Mouse (Mus musculus) left cerebral cortex, adult 18-20 months (tissue): ENCODE measurements around the gene Minpp1. TPM values are rescaled to one million over a fixed set of nuclear protein-coding genes. Genes with fewer than 3 reads are reported as not detected.

Source experiments
- total RNA-seq, 2 experiments: library from RNA; stranded (reverse); gene quantifications; 2 replicates each; pipeline ENCODE4 v1.2.3; 2021

Minpp1 gene
- total RNA-seq, 2 experiments from 2014 or later, result 66.5 to 68.9 TPM

Other genes with a start within 250 kb of the Minpp1 start
- 10 to 100 TPM; 45.3 to 46.0 TPM for gene Sgms1, start 96.1 kb upstream of the Minpp1 start, total RNA-seq
- gene Rpl9-ps6, start 19.2 kb upstream of the Minpp1 start, total RNA-seq, result 10 to 100 TPM; 34.2 to 43.4 TPM
- gene Papss2, start 110.0 kb downstream of the Minpp1 start, total RNA-seq, result 10 to 100 TPM; 10.5 to 10.8 TPM